8 mouse cellular contexts compared by ENCODE assay signal in the genomic region with DNA sequence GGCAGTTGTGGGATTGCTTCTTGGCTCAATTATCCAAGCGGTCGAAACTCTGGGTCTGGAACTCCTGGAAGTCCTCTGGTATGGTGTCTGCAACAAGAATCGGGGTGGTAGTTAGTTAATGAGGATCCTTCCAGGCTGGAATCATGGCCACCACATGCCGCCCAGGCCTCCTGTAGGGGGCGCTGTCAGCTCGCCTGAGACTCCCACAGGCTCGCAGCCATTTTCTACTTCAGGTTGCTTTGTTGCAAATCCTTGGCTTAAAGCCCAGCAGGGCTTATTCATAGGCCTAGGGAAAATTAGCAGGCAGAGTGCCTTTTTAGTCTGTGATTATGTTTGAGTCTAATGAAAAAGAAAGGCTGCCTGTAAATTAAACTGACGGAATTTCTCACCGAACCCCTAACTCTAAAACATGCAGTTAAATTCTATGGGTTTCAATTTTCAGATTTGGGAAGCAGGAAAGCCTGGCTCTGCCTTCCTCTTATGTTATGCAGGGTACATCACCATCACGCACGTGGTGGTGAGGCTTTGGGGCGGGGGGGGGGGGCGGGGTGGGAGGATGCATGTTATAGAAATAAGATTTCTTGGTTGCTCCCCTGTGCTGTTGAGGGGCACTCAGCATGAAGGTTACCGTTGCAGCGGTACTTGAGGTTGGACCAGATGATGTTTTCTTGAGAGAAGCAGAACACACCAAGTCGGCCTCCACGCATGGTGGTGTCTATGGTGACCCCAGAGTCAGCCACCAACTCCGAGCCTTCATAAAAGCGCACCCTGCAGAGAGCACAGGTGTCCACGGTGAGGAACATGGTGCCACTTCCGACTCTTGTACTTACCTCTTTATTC. TPM values are rescaled to one million over a fixed set of nuclear protein-coding genes. Genes with fewer than 3 reads are reported as not detected.
A peak's percentile ranks its signal among the peaks of the same experiment; 100 is the strongest.
DNase-seq lines count a peak whose midpoint lies in the region; ATAC-seq and TF ChIP-seq lines count a peak whose summit lies in the region.

No protein-coding gene starts in this region.

- peak; percentile 65; the same call in 1 of the 2 replicates for TF ChIP-seq CTCF in thymus, adult 2 months (IDR thresholded peaks at IDR 0.05; ENCODE audit: borderline replicate concordance, control insufficient read depth, extremely low read depth, insufficient read depth, low read length, poor library complexity)

- H3K27me3 ChIP-seq in thymus, adult 2 months (ENCODE audit: control insufficient read depth, insufficient read depth, low read length): no peaks in the 10 kb centered on the region
- no peaks in the 10 kb centered on the region; the same call in 1 of the 2 replicates for H3K27me3 ChIP-seq in limb, embryonic 10.5 days (ENCODE audit: low read depth, poor library complexity, severe bottlenecking)
- no peaks in the 10 kb centered on the region for H3K27me3 ChIP-seq in midbrain, embryonic 16.5 days (ENCODE audit: control insufficient read depth, insufficient read depth, low read depth, low read length)
- H3K27me3 ChIP-seq in stomach, embryonic 16.5 days (ENCODE audit: control insufficient read depth, insufficient read depth, low read length): no peaks in the 10 kb centered on the region

- DNase-seq in thymus, adult 2 months: no peak
- DNase-seq in thymus, postnatal 14 days: no peak
- peak; percentile 85 for DNase-seq in embryo, embryonic 11 days
- DNase-seq in gastrocnemius, postnatal 36 days: peak; percentile 82 to 87
- DNase-seq in kidney, adult 18-20 months: peak; percentile 57
- DNase-seq in limb, embryonic 10.5 days (ENCODE audit: low spot score): peak; percentile 87

- intact Hi-C loops in gastrocnemius, postnatal 36 days (cut with DNase I): loop anchor here (1.0 to 5.0 kb wide), 6 partner anchors 215 to 967 kb away; no protein-coding TSS in a partner anchor

- H3K4me1 ChIP-seq in thymus, adult 2 months (replicated peaks; ENCODE audit: control insufficient read depth, insufficient read depth, low read length): no peaks in the 10 kb centered on the region
- H3K4me1 ChIP-seq in limb, embryonic 10.5 days: peaks cover 13% of the 10 kb centered on the region
- peaks cover 3% of the 10 kb centered on the region; the same call in 1 of the 2 replicates for H3K4me1 ChIP-seq in midbrain, embryonic 16.5 days (ENCODE audit: control insufficient read depth, insufficient read depth, low read length)
- peaks cover 3% of the 10 kb centered on the region; the same call in 1 of the 2 replicates for H3K4me1 ChIP-seq in stomach, embryonic 16.5 days (ENCODE audit: control insufficient read depth, insufficient read depth, low read length)

- no peak overlapping the region for H3K27ac ChIP-seq in thymus, adult 2 months (ENCODE audit: control insufficient read depth, insufficient read depth, low read length)
- H3K27ac ChIP-seq in limb, embryonic 10.5 days: peak overlapping the region; percentile 51; the same call in 1 of the 2 replicates
- peak overlapping the region; percentile 43; the same call in 1 of the 2 replicates for H3K27ac ChIP-seq in midbrain, embryonic 16.5 days (ENCODE audit: low read length)
- H3K27ac ChIP-seq in stomach, embryonic 16.5 days (ENCODE audit: low read length): no peak overlapping the region

- H3K4me2 ChIP-seq in midbrain, embryonic 16.5 days (ENCODE audit: low read length): no peak overlapping the region
- no peak overlapping the region for H3K4me2 ChIP-seq in stomach, embryonic 16.5 days (ENCODE audit: low read depth, low read length)

- TF ChIP-seq POLR2A in thymus, adult 2 months (IDR thresholded peaks at IDR 0.05; ENCODE audit: control insufficient read depth, extremely low read depth, insufficient read depth, low read length, poor library complexity): no peak

- peak; percentile 88 for ATAC-seq in midbrain, embryonic 16.5 days
- ATAC-seq in stomach, embryonic 16.5 days (ENCODE audit: insufficient read depth, low FRiP score): peak; percentile 60

- WGBS in thymus, adult 2 months: 75% methylated on average over 21 of the region's 21 CpGs
- WGBS in limb, embryonic 10.5 days: 74% methylated on average over 21 of the region's 21 CpGs
- 53% methylated on average over 21 of the region's 21 CpGs for WGBS in midbrain, embryonic 16.5 days
- 58% methylated on average over 21 of the region's 21 CpGs for WGBS in stomach, embryonic 16.5 days

- H3K9me3 ChIP-seq in limb, embryonic 10.5 days (replicated peaks): no peaks in the 10 kb centered on the region
- no peaks in the 10 kb centered on the region for H3K9me3 ChIP-seq in midbrain, embryonic 16.5 days (replicated peaks; ENCODE audit: control insufficient read depth, low read length, poor library complexity, severe bottlenecking)
- H3K9me3 ChIP-seq in stomach, embryonic 16.5 days (replicated peaks; ENCODE audit: control insufficient read depth, low read length): no peaks in the 10 kb centered on the region

- H3K36me3 ChIP-seq in thymus, adult 2 months (ENCODE audit: control insufficient read depth, insufficient read depth, low read length): no peaks in the 10 kb centered on the region
- H3K36me3 ChIP-seq in limb, embryonic 10.5 days: no peaks in the 10 kb centered on the region
- no peaks in the 10 kb centered on the region for H3K36me3 ChIP-seq in midbrain, embryonic 16.5 days (ENCODE audit: control insufficient read depth, insufficient read depth, low read length)
- H3K36me3 ChIP-seq in stomach, embryonic 16.5 days (ENCODE audit: control insufficient read depth, insufficient read depth, low read length): no peaks in the 10 kb centered on the region

- no peak overlapping the region for H3K9ac ChIP-seq in midbrain, embryonic 16.5 days (ENCODE audit: low read depth, low read length)
- H3K9ac ChIP-seq in stomach, embryonic 16.5 days (ENCODE audit: low read length): no peak overlapping the region

- H3K4me3 ChIP-seq in thymus, adult 2 months (ENCODE audit: control insufficient read depth, insufficient read depth, low read length): no peak overlapping the region
- H3K4me3 ChIP-seq in limb, embryonic 10.5 days: no peak overlapping the region
- H3K4me3 ChIP-seq in midbrain, embryonic 16.5 days (ENCODE audit: low read depth, low read length): no peak overlapping the region
- H3K4me3 ChIP-seq in stomach, embryonic 16.5 days (replicated peaks; ENCODE audit: low read length): no peak overlapping the region

RNA-seq across cellular contexts. Expression of a gene that starts 42.7 kb away (rescaled TPM):
- polyA plus RNA-seq in thymus, adult 2 months (2012; rRNA removed): 2.6 and 3.4 TPM in 2 replicates
- 100 to 1,000 TPM in 1 of 2 experiments, 10 to 100 TPM in 1; 87.5 to 122 TPM for total RNA-seq in gastrocnemius, postnatal 36 days (2021)
- 1.2 TPM in 2 replicates for polyA plus RNA-seq in limb, embryonic 10.5 days (2016; fragmentation: Nextera tagmentation; extraction: Ambion mirVana)
- polyA plus RNA-seq in midbrain, embryonic 16.5 days (2015; fragmentation: Nextera tagmentation; extraction: Ambion mirVana): 1.6 and 1.7 TPM in 2 replicates
- polyA plus RNA-seq in stomach, embryonic 16.5 days (2015; fragmentation: Nextera tagmentation; extraction: Ambion mirVana): 4.6 and 6.1 TPM in 2 replicates

Comparison
In these comparisons a context has a peak if more than half of its experiments do, and no peak if none do; other contexts are left out.
1. DNase-seq: peak in embryo, embryonic 11 days (single experiment), gastrocnemius, postnatal 36 days (2 of 2), kidney, adult 18-20 months (single experiment) and limb, embryonic 10.5 days (single experiment); none in thymus, adult 2 months (single experiment) and thymus, postnatal 14 days (single experiment).
2. H3K27ac ChIP-seq: peak in limb, embryonic 10.5 days (single experiment) and midbrain, embryonic 16.5 days (single experiment); none in thymus, adult 2 months (single experiment) and stomach, embryonic 16.5 days (single experiment).